Mouse (Mus musculus): ENCODE results near the gene Ascc3. TPM values are rescaled to one million over a fixed set of nuclear protein-coding genes. Genes with fewer than 3 reads are reported as not detected.

Ascc3 gene
- polyA plus RNA-seq, 1 experiment, result 17.8 TPM

DNA sequence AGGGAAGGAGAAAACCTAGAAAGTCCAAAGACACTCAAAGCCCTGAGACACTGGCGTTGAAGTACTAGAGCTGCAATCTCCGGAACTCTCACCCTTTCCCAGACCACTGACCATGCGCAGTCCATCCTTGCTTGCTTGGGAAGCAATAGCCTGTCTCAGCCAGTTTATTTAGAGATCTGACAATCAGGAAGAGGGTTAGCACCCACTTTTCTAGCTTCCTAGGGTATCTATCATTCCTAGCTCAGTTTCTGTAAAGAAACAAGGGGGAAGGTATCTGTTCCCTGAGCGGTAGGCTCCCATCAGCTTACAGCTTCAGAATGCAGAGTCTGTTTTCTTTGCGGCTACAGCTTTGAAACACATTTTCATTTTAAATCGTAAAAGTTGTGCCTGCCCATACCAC, 298.2 kb downstream of the Ascc3 start:
- TF ChIP-seq POLR2A (IDR thresholded peaks at IDR 0.05; ENCODE audit: borderline replicate concordance, extremely low read depth, low read depth, low read length) (no peak), CTCF (IDR thresholded peaks at IDR 0.05; ENCODE audit: insufficient read depth, low read length) (no peak)
- no peak for DNase-seq
- Histone ChIP-seq H3K4me3 (replicated peaks; ENCODE audit: extremely low read depth, low read depth, low read length) (no peak overlapping the region), H3K4me1 (ENCODE audit: control insufficient read depth, insufficient read depth, low read length) (peaks cover 2% of the 10 kb centered on the region; the same call in 1 of the 2 replicates)
- WGBS, result 25% methylated on average over 6 of the region's 6 CpGs

DNA sequence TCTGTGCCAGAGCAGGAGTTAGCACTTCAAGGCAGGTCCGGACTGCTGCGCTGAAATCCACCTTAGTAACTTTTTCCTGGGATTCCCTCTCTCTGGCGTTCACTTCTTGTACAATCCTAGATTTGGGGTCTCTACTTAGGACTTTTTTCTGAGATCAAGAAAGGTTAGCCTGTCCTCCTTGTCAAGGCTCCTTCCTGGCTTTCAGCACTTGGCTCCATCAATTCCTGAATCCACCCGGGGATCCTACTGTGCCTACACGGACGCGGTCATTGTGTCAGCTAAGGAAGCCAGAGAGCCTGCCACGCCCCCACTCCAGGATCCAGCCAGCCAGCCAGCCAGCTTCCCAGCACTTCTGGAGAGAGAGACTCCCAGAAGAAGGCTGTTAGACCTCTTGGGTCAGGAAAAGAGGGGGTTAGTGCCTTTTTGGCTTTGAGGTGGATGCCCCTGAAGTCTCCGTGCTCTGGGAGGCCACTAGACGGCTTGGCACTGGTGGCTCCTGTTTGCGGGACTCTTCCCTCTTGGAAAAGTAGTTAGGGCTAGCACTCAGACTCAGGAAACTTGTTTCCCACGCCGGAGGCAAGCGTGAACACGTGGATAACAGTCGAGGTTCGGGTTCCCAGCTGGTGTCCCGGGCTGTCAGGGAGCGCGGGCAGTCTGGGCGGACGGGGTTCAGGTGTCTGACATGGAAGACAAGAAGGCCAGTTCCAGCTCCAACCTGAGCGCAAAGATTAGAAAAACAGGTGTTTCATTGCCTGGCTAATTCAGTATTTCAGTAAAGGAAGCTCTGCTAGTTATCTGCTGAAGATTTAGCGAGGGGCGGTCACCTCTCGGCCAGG, 299.6 kb downstream of the Ascc3 start:
- no peak for DNase-seq
- peaks cover 2% of the 10 kb centered on the region; the same call in 1 of the 2 replicates for H3K4me1 ChIP-seq (ENCODE audit: control insufficient read depth, insufficient read depth, low read length)
- H3K4me3 ChIP-seq (replicated peaks; ENCODE audit: extremely low read depth, low read depth, low read length), result no peak overlapping the region
- TF ChIP-seq CTCF (IDR thresholded peaks at IDR 0.05; ENCODE audit: insufficient read depth, low read length), result no peak
- no peak for TF ChIP-seq POLR2A (IDR thresholded peaks at IDR 0.05; ENCODE audit: borderline replicate concordance, extremely low read depth, low read depth, low read length)
- WGBS, result 5% methylated on average over 26 of the region's 26 CpGs

- DNase-seq, result no peak
- Histone ChIP-seq H3K4me3 (replicated peaks; ENCODE audit: extremely low read depth, low read depth, low read length) (no peak overlapping the region), H3K4me1 (ENCODE audit: control insufficient read depth, insufficient read depth, low read length) (peaks cover 2% of the 10 kb centered on the region; the same call in 1 of the 2 replicates)
- WGBS, result 7% methylated on average over 15 of the region's 15 CpGs
- TF ChIP-seq POLR2A (IDR thresholded peaks at IDR 0.05; ENCODE audit: borderline replicate concordance, extremely low read depth, low read depth, low read length) (no peak), CTCF (IDR thresholded peaks at IDR 0.05; ENCODE audit: insufficient read depth, low read length) (no peak)
Observed at GRCm38 (mm10) chr10:50892751-50893320, 300.4 kb downstream of the Ascc3 start.

DNA sequence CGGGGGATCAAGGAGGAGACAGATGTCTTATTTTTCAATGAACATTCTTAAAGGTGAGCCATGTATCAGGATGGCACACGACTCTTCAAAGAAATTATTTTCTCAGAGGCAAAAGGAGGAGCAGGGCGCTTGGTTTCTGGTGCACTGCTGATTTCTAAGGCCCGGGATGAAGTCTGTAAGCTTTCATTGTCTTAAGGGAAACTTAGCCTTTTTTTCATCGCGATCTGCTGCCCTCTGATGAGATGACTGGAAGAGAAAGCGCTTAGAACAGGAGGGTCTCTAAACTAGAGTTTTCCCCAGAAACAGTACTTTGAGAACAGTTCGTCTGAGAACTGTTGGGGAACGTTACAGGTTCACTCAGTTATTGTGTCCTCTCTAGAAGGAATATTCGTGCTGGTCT, 301.1 kb downstream of the Ascc3 start:
- Histone ChIP-seq H3K4me1 (ENCODE audit: control insufficient read depth, insufficient read depth, low read length) (peaks cover 2% of the 10 kb centered on the region; the same call in 1 of the 2 replicates), H3K4me3 (replicated peaks; ENCODE audit: extremely low read depth, low read depth, low read length) (no peak overlapping the region)
- no peak for DNase-seq
- TF ChIP-seq POLR2A (IDR thresholded peaks at IDR 0.05; ENCODE audit: borderline replicate concordance, extremely low read depth, low read depth, low read length) (no peak), CTCF (IDR thresholded peaks at IDR 0.05; ENCODE audit: insufficient read depth, low read length) (no peak)
- WGBS, result 11% methylated on average over 10 of the region's 10 CpGs

DNA sequence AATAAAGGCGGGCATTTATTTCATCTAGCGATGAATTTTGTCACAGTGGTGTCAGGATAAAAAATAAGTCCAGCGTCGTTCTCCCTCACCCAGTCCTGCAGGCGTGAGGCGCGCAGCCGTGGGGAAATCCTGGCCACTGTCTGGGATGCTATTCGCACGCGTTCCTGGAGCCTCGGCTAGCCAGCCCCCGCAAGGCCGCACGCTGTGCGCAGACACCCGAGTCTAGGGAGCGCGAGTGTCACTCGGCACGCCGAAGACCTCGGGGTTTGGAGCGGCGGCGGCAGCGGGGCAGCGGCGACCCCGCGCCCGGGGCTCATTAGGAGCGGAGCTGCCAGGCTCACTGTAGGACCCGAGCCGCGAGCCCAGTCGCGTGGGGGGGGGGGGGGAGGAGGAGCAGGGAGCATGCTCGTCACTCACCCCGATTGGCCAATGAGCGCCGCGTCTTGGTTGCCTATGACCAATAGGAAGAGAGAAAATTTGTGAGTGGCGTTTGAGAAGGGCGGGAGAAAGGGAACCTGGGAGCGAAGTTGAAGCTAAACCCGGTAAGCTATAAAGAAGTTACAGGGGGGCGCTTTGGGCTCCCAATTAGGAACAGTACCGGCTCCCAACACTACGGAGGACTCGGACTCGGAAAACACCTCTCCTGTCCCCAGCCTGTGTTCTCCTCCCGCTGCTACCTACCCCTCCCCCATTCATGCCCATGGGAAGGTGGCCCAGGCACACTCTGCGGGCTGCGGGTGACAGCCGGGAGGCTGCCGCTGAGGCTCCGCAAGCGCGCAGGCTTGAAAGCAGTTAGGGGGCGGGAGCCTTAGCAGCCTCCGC, 301.9 kb downstream of the Ascc3 start, which contains the start of gene Sim1:
Gene Sim1, plus strand, starts transcription at position 585 of the 822 bp plus-strand sequence.
- WGBS, result 2% methylated on average over 62 of the region's 62 CpGs
- H3K4me1 ChIP-seq (ENCODE audit: control insufficient read depth, insufficient read depth, low read length), result peaks cover 2% of the 10 kb centered on the region; the same call in 1 of the 2 replicates
- no peak for DNase-seq
- TF ChIP-seq POLR2A (IDR thresholded peaks at IDR 0.05; ENCODE audit: borderline replicate concordance, extremely low read depth, low read depth, low read length), result no peak
- TF ChIP-seq CTCF (IDR thresholded peaks at IDR 0.05; ENCODE audit: insufficient read depth, low read length), result no peak
- H3K4me3 ChIP-seq (replicated peaks; ENCODE audit: extremely low read depth, low read depth, low read length), result no peak within 1 kb of the TSS

- TF ChIP-seq CTCF (IDR thresholded peaks at IDR 0.05; ENCODE audit: insufficient read depth, low read length) (no peak), POLR2A (IDR thresholded peaks at IDR 0.05; ENCODE audit: borderline replicate concordance, extremely low read depth, low read depth, low read length) (no peak)
- DNase-seq, result no peak
- Histone ChIP-seq H3K4me3 (replicated peaks; ENCODE audit: extremely low read depth, low read depth, low read length) (no peak overlapping the region), H3K4me1 (ENCODE audit: control insufficient read depth, insufficient read depth, low read length) (peaks cover 2% of the 10 kb centered on the region; the same call in 1 of the 2 replicates)
- WGBS, result 3% methylated on average over 44 of the region's 44 CpGs
Observed at GRCm38 (mm10) chr10:50895091-50895790, 302.8 kb downstream of the Ascc3 start.

DNA sequence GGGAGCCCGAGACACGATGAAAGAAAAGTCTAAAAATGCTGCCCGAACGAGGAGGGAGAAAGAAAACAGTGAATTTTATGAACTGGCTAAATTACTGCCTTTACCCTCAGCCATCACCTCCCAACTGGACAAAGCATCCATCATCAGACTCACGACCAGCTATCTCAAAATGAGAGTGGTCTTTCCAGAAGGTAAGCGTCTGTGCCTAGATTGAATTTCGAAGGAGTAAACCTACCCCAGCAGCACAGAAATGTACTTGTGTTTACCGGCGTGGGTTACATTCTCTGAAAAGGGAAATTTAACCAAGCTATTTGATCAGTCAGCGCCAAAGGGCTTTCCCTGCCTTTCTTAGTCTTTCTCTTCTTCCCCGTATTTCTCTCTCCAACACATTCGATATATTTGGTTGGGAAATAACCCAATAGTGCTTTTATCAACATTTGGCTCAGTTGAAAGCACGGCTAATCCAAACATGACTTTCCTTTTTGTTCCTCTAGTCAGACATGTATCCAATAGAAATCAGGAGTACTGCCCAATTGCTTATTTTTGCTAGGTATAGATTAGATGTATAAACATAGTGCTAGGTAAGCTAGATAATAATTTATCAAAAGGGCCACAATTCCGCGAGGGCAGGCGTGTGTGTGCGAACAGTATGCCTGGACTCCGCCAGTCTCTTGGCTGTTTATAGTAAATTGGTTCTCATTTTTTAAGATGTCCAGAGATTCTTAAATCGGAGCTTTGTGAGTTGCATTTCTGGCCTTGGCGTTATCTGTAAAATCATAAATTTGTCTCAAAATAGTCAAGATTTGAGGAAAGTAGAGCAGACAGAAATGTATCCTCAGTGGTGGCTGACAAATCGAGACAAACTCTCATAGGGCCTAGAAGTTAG, 303.7 kb downstream of the Ascc3 start:
- WGBS, result 10% methylated on average over 21 of the region's 21 CpGs
- DNase-seq, result no peak
- no peak for TF ChIP-seq POLR2A (IDR thresholded peaks at IDR 0.05; ENCODE audit: borderline replicate concordance, extremely low read depth, low read depth, low read length)
- TF ChIP-seq CTCF (IDR thresholded peaks at IDR 0.05; ENCODE audit: insufficient read depth, low read length), result no peak
- peaks cover 2% of the 10 kb centered on the region; the same call in 1 of the 2 replicates for H3K4me1 ChIP-seq (ENCODE audit: control insufficient read depth, insufficient read depth, low read length)
- no peak overlapping the region for H3K4me3 ChIP-seq (replicated peaks; ENCODE audit: extremely low read depth, low read depth, low read length)

- TF ChIP-seq POLR2A (IDR thresholded peaks at IDR 0.05; ENCODE audit: borderline replicate concordance, extremely low read depth, low read depth, low read length), result no peak
- TF ChIP-seq CTCF (IDR thresholded peaks at IDR 0.05; ENCODE audit: insufficient read depth, low read length), result no peak
- WGBS, result 19% methylated on average over 3 of the region's 3 CpGs
- DNase-seq, result no peak
- H3K4me3 ChIP-seq (replicated peaks; ENCODE audit: extremely low read depth, low read depth, low read length), result no peak overlapping the region
- peaks cover 2% of the 10 kb centered on the region; the same call in 1 of the 2 replicates for H3K4me1 ChIP-seq (ENCODE audit: control insufficient read depth, insufficient read depth, low read length)
Observed at GRCm38 (mm10) chr10:50896767-50897390, 304.4 kb downstream of the Ascc3 start.
